Mouse (Mus musculus) liver, adult 2 months (tissue): ENCODE measurements around the gene Tbr1.

Source experiments
- CTCF ChIP-seq: fragments of 200-500 bp; IDR thresholded peaks from 2 replicates; pipeline ENCODE4 v1.5.1; 2011; ENCODE audit warnings: low read depth, low read length, control low read depth
- POLR2A ChIP-seq: fragments of 200-500 bp; IDR thresholded peaks from 2 replicates; pipeline ENCODE4 v1.6.1; 2011; ENCODE audit warnings: low read length, control low read depth; ENCODE audit not compliant: insufficient read depth; ENCODE audit errors: extremely low read depth

DNA sequence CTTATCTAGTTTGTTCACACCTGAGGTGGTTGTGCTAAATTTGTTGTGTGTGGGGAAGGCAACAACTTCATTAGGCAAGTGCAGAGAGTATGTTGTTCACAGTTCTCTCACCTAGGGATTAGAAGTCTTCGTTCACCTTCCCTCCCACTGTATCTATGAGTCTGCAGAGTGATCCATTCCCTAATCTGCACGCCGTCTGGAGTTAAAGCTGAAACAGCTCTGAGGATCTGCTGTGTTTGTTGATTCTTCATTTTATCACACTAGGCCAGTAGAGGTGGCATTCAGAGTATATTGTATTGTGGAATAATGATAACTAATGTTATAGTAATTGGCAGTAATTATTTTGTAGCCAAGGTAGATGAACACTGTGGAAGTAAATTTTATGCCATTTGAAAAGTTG lies 42.7 kb upstream of the Tbr1 start:
- no peak for TF ChIP-seq CTCF
- no peak for TF ChIP-seq POLR2A
